Mouse (Mus musculus) testis, adult 2 months (tissue): ENCODE measurements at regions not wholly inside any gene's neighbourhood (a gene's known extent, or its start where the extent isn't known, plus 50 kb on each side); places are given as distances from the start of the nearest gene placed in this dataset.

Source experiments
- CTCF ChIP-seq: fragments of 200-500 bp; IDR thresholded peaks from 2 replicates; pipeline ENCODE4 v1.5.1; 2012; ENCODE audit warnings: low read depth, mild to moderate bottlenecking, inconsistent platforms, low read length, moderate library complexity; ENCODE audit not compliant: control insufficient read depth, insufficient read depth, insufficient replicate concordance
- POLR2A ChIP-seq: fragments of 200-500 bp; IDR thresholded peaks from 2 replicates; pipeline ENCODE4 v1.6.1; 2012; ENCODE audit warnings: low read depth, mild to moderate bottlenecking, inconsistent platforms, low read length, moderate library complexity; ENCODE audit not compliant: control insufficient read depth

GRCm38 (mm10) chr10:111844144-111844543, 128.3 kb upstream of the Krr1 start:
- TF ChIP-seq CTCF (no peak), POLR2A (no peak)
